Mouse (Mus musculus): ENCODE measurements around the gene Cd5. TPM values are rescaled to one million over a fixed set of nuclear protein-coding genes. Genes with fewer than 3 reads are reported as not detected.

The Cd5 gene
- polyA plus RNA-seq, 1 experiment from 2014 or later = not detected

GRCm38 (mm10) chr19:10695801-10696200, 43.0 kb downstream of the Cd5 start:
- H3K9ac ChIP-seq = peak overlapping the region; percentile 13; the same call in 1 of the 2 replicates
- ATAC-seq (ENCODE audit: low read depth) = no peak
- no peak for DNase-seq
- H3K36me3 ChIP-seq = no peaks in the 10 kb centered on the region
- no peaks in the 10 kb centered on the region for H3K9me3 ChIP-seq (replicated peaks)
- peak overlapping the region; percentile 51 for H3K27ac ChIP-seq
- H3K4me3 ChIP-seq (replicated peaks) = no peak overlapping the region
- 73% methylated on average over 7 of the region's 7 CpGs for whole genome bisulfite sequencing (ENCODE audit: insufficient replicate concordance)
- H3K4me1 ChIP-seq (replicated peaks) = peaks cover 92% of the 10 kb centered on the region
- no peaks in the 10 kb centered on the region for H3K27me3 ChIP-seq
- H3K4me2 ChIP-seq = no peak overlapping the region

- DNase-seq (no peak), ATAC-seq (ENCODE audit: low read depth) (no peak)
- Histone ChIP-seq H3K4me3 (replicated peaks) (no peak overlapping the region), H3K36me3 (no peaks in the 10 kb centered on the region), H3K4me1 (replicated peaks) (peaks cover 92% of the 10 kb centered on the region), H3K9ac (no peak overlapping the region), H3K4me2 (no peak overlapping the region), H3K9me3 (replicated peaks) (no peaks in the 10 kb centered on the region), H3K27ac (peak overlapping the region; percentile 5; the same call in 1 of the 2 replicates), H3K27me3 (no peaks in the 10 kb centered on the region)
- 58% methylated on average over 10 of the region's 10 CpGs for WGBS (ENCODE audit: insufficient replicate concordance)
Observed at GRCm38 (mm10) chr19:10693926-10694682, 44.7 kb downstream of the Cd5 start.

DNA sequence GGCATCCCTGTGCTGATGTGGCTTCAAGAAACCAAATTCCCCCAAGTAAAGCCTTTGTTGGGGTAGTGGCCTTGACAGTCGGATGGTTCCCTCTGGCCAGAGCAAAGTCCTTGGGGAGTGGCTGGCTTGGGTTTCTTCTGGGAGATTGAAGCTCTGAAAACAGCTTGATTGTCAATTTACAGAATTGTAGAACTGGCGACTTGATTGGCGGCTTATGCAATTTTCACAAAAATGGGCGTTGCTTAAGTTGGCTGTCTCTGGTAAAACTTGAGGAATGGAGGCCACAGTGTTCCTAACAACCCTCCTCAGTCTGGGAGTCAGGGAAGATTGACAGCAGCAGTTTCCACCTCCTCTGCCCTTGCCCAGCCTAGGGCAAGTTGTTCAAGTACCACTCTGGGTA, 46.4 kb downstream of the Cd5 start:
- Histone ChIP-seq H3K27ac (peak overlapping the region; percentile 94), H3K9me3 (replicated peaks) (no peaks in the 10 kb centered on the region), H3K4me2 (peak overlapping the region; percentile 87), H3K4me3 (replicated peaks) (peak overlapping the region; percentile 28; the same call in 1 of the 2 replicates), H3K27me3 (no peaks in the 10 kb centered on the region), H3K36me3 (no peaks in the 10 kb centered on the region), H3K4me1 (replicated peaks) (peaks cover 85% of the 10 kb centered on the region), H3K9ac (peak overlapping the region; percentile 87)
- WGBS (ENCODE audit: insufficient replicate concordance) = 73% methylated on average over 4 of the region's 4 CpGs
- no peak for DNase-seq
- ATAC-seq (ENCODE audit: low read depth) = no peak

DNA sequence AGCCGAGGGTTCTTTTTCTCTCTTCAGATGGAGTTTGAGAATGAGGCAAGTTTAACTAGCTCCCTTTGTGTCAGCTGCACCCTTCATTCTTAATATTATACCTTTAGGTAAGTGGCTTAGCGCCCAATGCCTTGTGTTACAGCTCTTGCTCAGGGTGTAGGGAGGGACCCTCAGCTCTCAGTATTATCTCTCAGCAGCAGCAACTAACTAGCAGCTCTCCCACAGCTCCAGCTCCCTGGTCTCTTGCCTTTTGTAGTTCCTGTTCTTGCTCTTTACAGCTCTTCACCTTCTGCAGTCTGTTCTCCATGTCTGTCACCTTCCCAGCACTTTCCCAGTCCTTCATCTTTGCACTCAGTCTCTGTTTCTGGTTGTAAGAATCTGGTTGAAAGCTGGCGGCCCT, 47.1 kb downstream of the Cd5 start:
- H3K4me3 ChIP-seq (replicated peaks) = peak overlapping the region; percentile 28
- no peaks in the 10 kb centered on the region for H3K9me3 ChIP-seq (replicated peaks)
- H3K36me3 ChIP-seq = no peaks in the 10 kb centered on the region
- DNase-seq (peak; percentile 51), ATAC-seq (ENCODE audit: low read depth) (peak; percentile 60)
- no peaks in the 10 kb centered on the region for H3K27me3 ChIP-seq
- peak overlapping the region; percentile 87 for H3K4me2 ChIP-seq
- 33% methylated on average over 3 of the region's 3 CpGs for WGBS (ENCODE audit: insufficient replicate concordance)
- H3K9ac ChIP-seq = peak overlapping the region; percentile 87
- peak overlapping the region; percentile 94 for H3K27ac ChIP-seq
- H3K4me1 ChIP-seq (replicated peaks) = peaks cover 79% of the 10 kb centered on the region

GRCm38 (mm10) chr19:10691121-10691520, 47.7 kb downstream of the Cd5 start:
- H3K27me3 ChIP-seq = no peaks in the 10 kb centered on the region
- H3K9me3 ChIP-seq (replicated peaks) = no peaks in the 10 kb centered on the region
- H3K4me1 ChIP-seq (replicated peaks) = peaks cover 76% of the 10 kb centered on the region
- H3K27ac ChIP-seq = peak overlapping the region; percentile 94
- 73% methylated on average over 4 of the region's 4 CpGs for WGBS (ENCODE audit: insufficient replicate concordance)
- peak overlapping the region; percentile 87 for H3K9ac ChIP-seq
- no peaks in the 10 kb centered on the region for H3K36me3 ChIP-seq
- no peak for DNase-seq
- no peak for ATAC-seq (ENCODE audit: low read depth)
- peak overlapping the region; percentile 28; the same call in 1 of the 2 replicates for H3K4me3 ChIP-seq (replicated peaks)
- peak overlapping the region; percentile 87 for H3K4me2 ChIP-seq

DNA sequence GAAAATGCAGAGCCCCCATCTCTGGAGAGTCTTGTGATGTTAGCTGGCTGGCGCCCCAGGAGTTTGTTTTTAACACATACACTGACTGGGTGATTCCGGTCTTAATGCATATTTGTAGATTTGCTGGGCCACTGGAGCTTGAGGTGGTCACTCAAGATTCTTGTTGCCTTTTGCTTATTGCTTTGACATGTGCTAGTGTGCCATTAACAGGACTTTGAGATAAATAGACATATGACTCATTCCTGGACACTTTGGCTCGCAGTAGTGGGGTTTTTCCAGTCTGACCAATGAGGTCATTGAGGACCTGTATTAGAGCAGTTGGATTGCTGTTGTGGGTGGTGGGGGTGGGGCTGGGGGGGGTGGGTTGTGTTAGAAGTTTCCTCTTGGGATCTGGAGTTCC, 48.5 kb downstream of the Cd5 start:
- DNase-seq (no peak), ATAC-seq (ENCODE audit: low read depth) (no peak)
- Histone ChIP-seq H3K27me3 (no peaks in the 10 kb centered on the region), H3K4me1 (replicated peaks) (peaks cover 75% of the 10 kb centered on the region), H3K4me3 (replicated peaks) (peak overlapping the region; percentile 84), H3K4me2 (peak overlapping the region; percentile 87), H3K9ac (peak overlapping the region; percentile 87), H3K36me3 (no peaks in the 10 kb centered on the region), H3K27ac (peak overlapping the region; percentile 94), H3K9me3 (replicated peaks) (no peaks in the 10 kb centered on the region)
- 68% methylated on average over 3 of the region's 3 CpGs for WGBS (ENCODE audit: insufficient replicate concordance)

DNA sequence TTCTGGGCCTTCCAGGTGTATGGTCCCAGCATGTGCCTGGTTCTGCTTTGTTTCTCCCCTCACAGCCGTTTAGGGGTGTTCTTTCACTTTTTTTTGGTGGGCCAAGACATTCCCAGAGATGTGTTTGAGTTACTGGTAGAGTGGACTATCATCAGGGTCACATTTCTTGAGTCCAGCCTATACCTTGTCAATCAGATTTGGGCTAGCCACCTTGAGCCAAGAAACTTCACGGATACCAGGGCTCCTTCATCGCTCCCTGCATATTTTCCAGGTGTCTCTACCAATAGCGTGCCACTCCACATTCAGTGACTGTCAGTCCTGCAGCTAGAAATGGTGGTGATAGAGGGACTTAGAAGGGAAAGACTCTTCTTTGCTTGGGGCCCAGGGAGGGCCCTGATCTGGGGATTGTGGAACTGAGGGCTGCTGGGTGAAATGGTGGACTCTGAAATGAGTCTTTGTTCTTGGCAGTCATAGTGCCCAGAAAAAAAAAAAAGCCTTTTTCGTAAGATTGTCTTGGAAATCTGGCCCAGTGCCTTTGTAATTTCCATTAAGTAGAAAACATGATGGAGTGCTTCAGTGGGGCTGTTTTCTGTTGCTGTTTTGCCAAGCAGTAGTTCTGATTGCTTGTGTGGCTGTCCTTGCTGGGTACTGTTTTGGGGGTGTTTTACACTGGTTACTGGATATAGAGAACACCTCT, 49.2 kb downstream of the Cd5 start:
- Histone ChIP-seq H3K27me3 (no peaks in the 10 kb centered on the region), H3K9me3 (replicated peaks) (no peaks in the 10 kb centered on the region), H3K27ac (peak overlapping the region; percentile 94), H3K4me1 (replicated peaks) (peaks cover 70% of the 10 kb centered on the region), H3K4me2 (peak overlapping the region; percentile 87), H3K36me3 (no peaks in the 10 kb centered on the region), H3K9ac (peak overlapping the region; percentile 87), H3K4me3 (replicated peaks) (peak overlapping the region; percentile 84)
- DNase-seq (no peak), ATAC-seq (ENCODE audit: low read depth) (no peak)
- 59% methylated on average over 5 of the region's 5 CpGs for WGBS (ENCODE audit: insufficient replicate concordance)

DNA sequence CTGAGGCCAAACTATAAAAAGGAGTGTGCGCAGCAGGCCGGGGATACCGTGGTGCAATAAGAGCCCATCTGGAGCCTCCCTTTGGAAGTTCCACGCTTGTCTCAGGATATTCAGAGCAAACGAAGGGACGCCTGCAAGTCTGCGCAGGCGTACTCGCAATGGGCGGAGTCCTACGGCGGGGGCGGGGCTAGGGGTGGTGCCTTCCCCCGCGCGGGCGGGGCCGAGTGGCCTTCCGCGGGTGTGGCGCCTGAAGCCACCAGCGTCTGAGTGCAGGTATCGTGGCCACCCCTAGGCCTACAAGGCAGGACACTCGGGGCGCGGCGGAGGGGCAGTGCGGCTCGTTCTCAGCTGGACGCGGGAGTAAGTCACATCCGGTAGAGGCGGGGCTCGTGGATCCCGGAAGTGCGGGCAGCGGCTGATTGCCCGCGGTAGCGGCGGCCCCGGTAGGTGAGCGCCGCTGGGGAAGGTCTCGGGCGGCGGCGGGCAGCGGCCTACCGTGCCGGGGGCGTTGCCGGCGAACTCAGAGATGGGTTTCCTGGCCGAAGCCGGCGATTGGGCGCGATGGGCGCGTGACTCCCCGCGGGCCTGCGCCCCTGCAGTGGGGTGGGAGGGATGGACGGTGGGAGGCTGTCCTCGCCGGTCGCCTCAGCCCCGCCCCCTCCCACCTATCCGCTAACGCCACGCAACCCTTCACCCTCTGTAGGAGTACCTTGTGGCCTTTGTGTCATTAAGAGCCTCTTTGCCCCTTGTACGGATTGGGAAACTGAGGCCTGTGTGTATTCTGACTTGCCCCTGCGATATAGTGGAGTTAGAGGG, 50.1 kb downstream of the Cd5 start, which contains the start of gene Vps37c:
Gene Vps37c, plus strand, starts transcription at position 199 of the 816 bp plus-strand sequence.
- Histone ChIP-seq H3K4me2 (peak within 1 kb of the TSS; percentile 87), H3K9ac (peak within 1 kb of the TSS; percentile 87), H3K9me3 (replicated peaks) (no peaks in the 10 kb centered on the region), H3K4me1 (replicated peaks) (peaks cover 61% of the 10 kb centered on the region), H3K36me3 (no peaks in the 10 kb centered on the region), H3K4me3 (replicated peaks) (peak within 1 kb of the TSS; percentile 84), H3K27ac (peak within 1 kb of the TSS; percentile 94), H3K27me3 (no peaks in the 10 kb centered on the region)
- DNase-seq = peak; percentile 89
- peak; percentile 91 for ATAC-seq (ENCODE audit: low read depth)
- WGBS (ENCODE audit: insufficient replicate concordance) = under 1% methylated on average over 74 of the region's 74 CpGs

DNA sequence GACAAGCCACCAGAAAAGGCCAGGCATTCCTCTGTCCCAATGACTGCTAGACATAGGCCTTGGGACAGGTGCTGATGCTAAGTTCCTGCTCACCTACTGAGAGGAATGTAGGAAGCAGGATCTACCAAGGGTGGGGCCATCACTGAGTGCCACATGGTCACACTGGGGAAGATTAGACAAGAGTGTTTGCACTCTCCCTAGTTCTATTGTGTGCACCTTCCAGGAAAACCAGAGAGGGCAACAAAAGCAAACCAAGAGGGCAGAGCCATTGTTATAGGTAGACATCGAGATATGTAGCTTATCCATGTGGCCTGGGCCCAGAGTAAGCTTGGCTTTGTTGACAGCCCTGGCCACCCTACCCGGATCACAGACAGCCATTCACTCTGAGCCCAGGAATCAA, 53.1 kb downstream of the Cd5 start:
- ATAC-seq (ENCODE audit: low read depth) (no peak), DNase-seq (no peak)
- Histone ChIP-seq H3K27me3 (no peaks in the 10 kb centered on the region), H3K27ac (no peak overlapping the region), H3K36me3 (no peaks in the 10 kb centered on the region), H3K4me2 (no peak overlapping the region), H3K4me3 (replicated peaks) (no peak overlapping the region), H3K9me3 (replicated peaks) (no peaks in the 10 kb centered on the region), H3K4me1 (replicated peaks) (peaks cover 36% of the 10 kb centered on the region), H3K9ac (peak overlapping the region; percentile 16; the same call in 1 of the 2 replicates)
- WGBS (ENCODE audit: insufficient replicate concordance) = 57% methylated on average over 2 of the region's 2 CpGs

- peaks cover 29% of the 10 kb centered on the region for H3K4me1 ChIP-seq (replicated peaks)
- no peak overlapping the region for H3K4me3 ChIP-seq (replicated peaks)
- DNase-seq (no peak), ATAC-seq (ENCODE audit: low read depth) (no peak)
- H3K9ac ChIP-seq = no peak overlapping the region
- no peak overlapping the region for H3K4me2 ChIP-seq
- no peaks in the 10 kb centered on the region for H3K27me3 ChIP-seq
- WGBS (ENCODE audit: insufficient replicate concordance) = 75% methylated on average over 9 of the region's 9 CpGs
- no peaks in the 10 kb centered on the region for H3K36me3 ChIP-seq
- H3K27ac ChIP-seq = no peak overlapping the region
- no peaks in the 10 kb centered on the region for H3K9me3 ChIP-seq (replicated peaks)
Observed at GRCm38 (mm10) chr19:10685081-10685480, 53.7 kb downstream of the Cd5 start.

DNA sequence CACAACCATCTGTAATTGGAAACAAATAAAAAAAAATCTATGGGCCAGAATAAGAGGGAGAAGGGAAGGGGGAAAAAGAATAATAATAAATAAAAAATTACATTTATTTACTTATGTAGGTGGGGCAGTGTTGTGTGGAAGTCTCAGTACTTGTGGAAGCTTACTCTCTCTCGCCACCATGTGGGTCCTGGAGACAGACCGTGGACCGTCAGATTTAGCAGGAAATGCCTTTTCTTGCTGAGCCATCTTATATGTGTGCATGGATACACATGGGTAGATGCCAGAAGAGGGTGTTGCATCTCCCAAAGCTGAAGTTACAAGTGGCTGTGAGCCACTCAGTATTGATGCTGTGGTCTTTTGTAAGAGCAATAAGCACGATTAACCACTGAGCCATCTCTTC, 57.2 kb downstream of the Cd5 start:
- no peak overlapping the region for H3K4me2 ChIP-seq
- H3K27ac ChIP-seq = no peak overlapping the region
- peaks cover 21% of the 10 kb centered on the region for H3K4me1 ChIP-seq (replicated peaks)
- H3K4me3 ChIP-seq (replicated peaks) = no peak overlapping the region
- H3K9ac ChIP-seq = no peak overlapping the region
- no peak for ATAC-seq (ENCODE audit: low read depth)
- H3K27me3 ChIP-seq = no peaks in the 10 kb centered on the region
- H3K9me3 ChIP-seq (replicated peaks) = no peaks in the 10 kb centered on the region
- no peaks in the 10 kb centered on the region for H3K36me3 ChIP-seq
- WGBS (ENCODE audit: insufficient replicate concordance) = 47% methylated on average over 4 of the region's 4 CpGs
- DNase-seq = no peak
